Mouse (Mus musculus) left cerebral cortex, adult 6 months (tissue): ENCODE measurements around the gene Caml. TPM values are rescaled to one million over a fixed set of nuclear protein-coding genes. Genes with fewer than 3 reads are reported as not detected.

Source experiments
- long read RNA-seq, 2 experiments: library from polyadenylated mRNA; unstranded; transcript quantifications; one replicate each; pipeline ENCODE4 v2.0.0; 2019 to 2020
- polyA plus RNA-seq: library from polyadenylated mRNA; unstranded; fragments of <200 nt; fragmentation: Nextera tagmentation; gene quantifications from 2 replicates; pipeline ENCODE4 v1.2.3, GENCODE M21; 2021

Caml gene
- polyA plus RNA-seq = 45.3 and 52.5 TPM in 2 replicates
- long read RNA-seq, experiment 1, transcript Caml-201 (4 exons, 1,382 nt) = major isoform, 166 of 177 reads
- long read RNA-seq, experiment 1, partial matches to known transcripts = 0 of 177 reads
- long read RNA-seq, experiment 1, other reads (novel, unspliced or antisense) = 9 of 177 reads
- long read RNA-seq, experiment 2, transcript Caml-201 (4 exons, 1,382 nt) = major isoform, 61 of 72 reads
- long read RNA-seq, experiment 2, partial matches to known transcripts = 4 of 72 reads
- long read RNA-seq, experiment 2, other reads (novel, unspliced or antisense) = 5 of 72 reads

DNA sequence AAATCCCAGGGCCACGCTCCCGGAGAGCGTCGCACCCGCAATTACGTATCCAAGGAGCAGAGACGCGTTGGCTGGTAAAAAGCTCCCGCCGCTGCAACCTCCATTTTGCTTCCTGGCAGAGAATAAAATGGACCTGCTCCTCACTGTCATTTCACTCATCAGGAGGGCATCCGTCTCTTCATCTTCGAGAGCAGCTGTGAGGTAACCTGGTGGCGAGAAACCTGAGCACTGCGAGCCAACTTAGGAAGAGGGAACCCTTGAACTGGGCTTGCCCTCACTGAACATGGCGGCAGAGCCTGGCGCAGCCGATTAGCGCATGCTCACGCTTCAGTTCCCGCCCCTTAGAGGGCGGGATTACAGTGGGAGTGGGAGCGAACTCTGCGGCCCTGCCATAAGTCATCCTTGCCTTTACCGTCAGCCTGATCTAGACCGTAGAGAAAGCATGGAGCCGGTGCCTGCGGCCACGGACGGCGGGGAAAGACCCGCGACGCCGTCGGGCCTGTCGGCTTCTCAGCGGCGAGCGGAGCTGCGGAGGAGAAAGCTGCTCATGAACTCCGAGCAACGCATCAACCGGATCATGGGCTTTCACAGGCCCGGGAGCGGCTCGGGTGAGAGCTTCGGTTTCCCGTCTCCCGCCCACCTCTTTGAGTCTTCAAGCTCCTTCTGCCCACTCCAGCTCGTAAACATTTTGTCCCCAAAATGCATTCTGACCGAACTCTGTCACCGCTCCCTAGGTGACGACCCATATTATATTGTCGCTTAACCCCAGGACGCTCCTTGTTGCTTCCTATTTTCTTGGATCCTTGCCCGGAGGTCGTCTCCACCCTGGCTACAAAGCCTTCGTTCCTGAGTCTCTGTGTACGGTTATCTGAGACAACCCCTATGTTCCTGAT is at the start of gene Caml:
Gene Caml, plus strand, starts transcription at position 357 of the 893 bp plus-strand sequence.

DNA sequence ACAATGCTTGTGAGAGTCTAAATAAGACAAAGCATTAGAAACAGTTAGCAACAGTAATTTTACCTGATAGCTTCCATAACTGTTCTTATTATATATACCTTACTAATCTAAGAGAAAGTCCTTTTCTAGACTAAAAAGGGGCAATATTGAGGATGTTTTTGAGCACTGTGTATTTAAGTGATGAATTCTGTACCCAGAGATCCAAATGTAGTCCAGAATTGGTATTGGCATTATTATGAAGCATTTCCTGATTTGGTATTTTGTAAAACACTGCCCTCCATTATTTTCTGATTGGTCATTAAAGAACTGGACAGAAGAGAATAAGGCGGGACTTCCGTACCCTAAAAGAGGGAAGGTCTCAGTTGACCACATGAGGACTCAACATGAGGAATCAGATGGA is 49.4 kb upstream of the Caml start, which contains the start of gene Tmed9:
Gene Tmed9, plus strand, starts transcription at position 301 of the 400 bp plus-strand sequence.

DNA sequence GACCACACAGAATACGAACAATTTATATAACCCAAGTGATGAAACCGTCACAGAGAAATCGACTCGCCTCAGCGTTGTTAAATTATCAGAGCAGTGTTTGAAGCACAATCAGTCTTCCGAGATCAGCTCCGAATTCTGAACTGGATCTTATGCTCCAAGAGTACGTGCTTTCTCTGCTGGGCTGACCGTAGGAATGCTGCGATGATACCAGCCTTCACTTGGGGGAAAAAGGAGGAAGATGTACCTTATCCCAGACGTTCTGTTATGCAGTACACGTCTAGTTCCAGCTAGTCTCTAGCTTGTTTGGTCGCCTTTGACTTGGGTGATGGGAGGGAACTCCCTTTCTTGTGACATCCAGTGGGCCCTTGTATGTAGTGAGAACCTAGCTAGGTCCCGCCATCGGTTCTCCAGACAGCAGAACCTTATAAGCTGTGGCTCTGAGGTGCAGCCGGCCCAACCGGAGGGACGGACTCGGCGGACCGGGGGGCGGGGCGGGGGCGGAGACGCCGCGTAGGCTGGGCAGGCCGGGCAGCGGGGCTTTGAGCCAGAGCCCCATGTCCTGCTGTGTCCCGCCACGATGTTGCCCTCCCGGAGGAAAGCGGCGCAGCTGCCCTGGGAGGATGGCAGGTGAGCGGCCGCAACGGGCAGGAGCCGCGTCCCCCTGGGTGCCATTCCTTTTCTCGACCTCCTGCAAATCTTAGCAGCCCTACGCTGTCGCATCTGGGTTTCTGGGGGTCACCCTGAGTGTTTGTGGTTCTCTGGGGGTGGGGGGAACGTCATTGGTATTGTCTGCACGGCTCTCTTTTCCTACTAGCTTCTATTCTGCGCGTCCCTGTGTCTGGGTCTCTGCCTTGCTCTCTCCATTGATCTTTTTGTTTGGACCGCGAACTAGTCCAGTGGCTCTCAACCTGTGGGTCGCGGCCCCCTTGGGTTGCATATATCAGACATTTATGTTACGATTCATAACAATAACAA is 23.0 kb upstream of the Caml start, which contains the start of gene B4galt7:
Gene B4galt7, plus strand, starts transcription at position 331 of the 975 bp plus-strand sequence.

DNA sequence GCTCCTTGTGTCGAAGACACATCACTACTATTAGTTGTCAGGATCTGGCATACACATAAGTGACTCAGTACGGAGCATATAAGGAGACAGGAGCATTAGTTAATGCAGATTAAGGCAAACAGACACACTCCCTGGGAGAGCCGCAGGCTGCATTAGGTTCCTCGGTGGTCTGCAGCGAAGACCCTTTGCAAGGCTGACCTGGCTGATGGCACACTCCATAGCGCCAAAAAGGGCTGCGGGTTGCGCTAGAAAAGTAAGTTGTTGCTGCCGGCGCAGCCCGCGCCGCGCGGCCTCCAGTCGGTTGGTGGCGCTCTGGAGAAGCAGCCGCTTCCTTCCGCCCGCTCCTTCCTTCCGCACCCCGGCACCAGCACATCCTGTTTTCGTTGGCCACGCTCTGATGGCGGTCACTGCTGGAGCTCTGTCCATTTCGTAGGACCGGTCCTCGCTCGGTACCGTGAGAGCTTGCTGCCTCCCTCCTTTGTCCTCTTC is 11.9 kb downstream of the Caml start, which contains the start of gene Ddx46:
Gene Ddx46, plus strand, starts transcription at position 389 of the 489 bp plus-strand sequence.

Other genes starting within 250 kb of the Caml start
- 0.03 TPM in 1 of 2 replicates, not detected in the other for gene Slc34a1, start 224.8 kb upstream of the Caml start, polyA plus RNA-seq
- gene Pfn3, start 207.8 kb upstream of the Caml start, polyA plus RNA-seq = 0.63 TPM in 1 of 2 replicates, not detected in the other
- gene F12, start 196.2 kb upstream of the Caml start, polyA plus RNA-seq = 1.1 and 1.4 TPM in 2 replicates
- 4.7 and 16.8 TPM in 2 replicates for gene Grk6, start 177.9 kb upstream of the Caml start, polyA plus RNA-seq
- gene Prr7, start 158.7 kb upstream of the Caml start, polyA plus RNA-seq = 6.5 and 13.0 TPM in 2 replicates
- 57.2 and 97.1 TPM in 2 replicates for gene Dbn1, start 134.9 kb upstream of the Caml start, polyA plus RNA-seq
- 84.5 and 89.4 TPM in 2 replicates for gene Pdlim7, start 109.3 kb upstream of the Caml start, polyA plus RNA-seq
- 0.47 and 0.59 TPM in 2 replicates for gene Dok3, start 93.7 kb upstream of the Caml start, polyA plus RNA-seq
- 33.6 and 41.6 TPM in 2 replicates for gene Ddx41, start 86.3 kb upstream of the Caml start, polyA plus RNA-seq
- gene Fam193b, start 51.9 kb upstream of the Caml start, polyA plus RNA-seq = 3.7 and 5.0 TPM in 2 replicates
- gene Tmed9, start 49.3 kb upstream of the Caml start, polyA plus RNA-seq = 32.4 and 100.0 TPM in 2 replicates
- gene B4galt7, start 23.1 kb upstream of the Caml start, polyA plus RNA-seq = 19.0 and 21.5 TPM in 2 replicates
- 10.5 and 14.8 TPM in 2 replicates for gene Ddx46, start 12.0 kb downstream of the Caml start, polyA plus RNA-seq
- 32.2 and 48.7 TPM in 2 replicates for gene B230219D22Rik, start 70.1 kb downstream of the Caml start, polyA plus RNA-seq
- gene Txndc15, start 91.6 kb downstream of the Caml start, polyA plus RNA-seq = 188 and 198 TPM in 2 replicates
- gene Pcbd2, start 104.4 kb downstream of the Caml start, polyA plus RNA-seq = 56.4 and 82.2 TPM in 2 replicates
- 0.28 TPM in 1 of 2 replicates, not detected in the other for gene Catsper3, start 161.6 kb downstream of the Caml start, polyA plus RNA-seq
- gene Pitx1, start 213.2 kb downstream of the Caml start, polyA plus RNA-seq = not detected in 2 replicates